Mouse (Mus musculus): ENCODE measurements around the gene Chic1.

Chic1 gene

DNA sequence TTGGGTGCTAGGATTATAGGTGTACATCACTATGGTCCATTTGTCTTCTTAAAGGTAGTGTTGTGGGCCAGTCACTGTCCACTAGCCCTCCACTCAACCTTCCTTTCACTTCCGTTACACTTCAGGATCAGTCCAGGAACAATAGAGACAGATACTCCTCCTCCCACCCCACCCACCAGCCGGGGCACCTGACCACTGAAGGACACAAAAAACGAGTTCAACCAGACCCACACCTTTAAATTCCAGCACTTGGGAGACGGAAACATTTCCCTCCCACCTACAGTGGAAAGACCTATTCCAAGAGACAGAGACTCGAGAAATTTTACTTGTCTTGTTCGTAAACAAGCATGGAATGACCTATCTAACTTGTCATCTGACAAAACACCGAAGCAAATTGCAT, 76.0 kb downstream of the Chic1 start:
- no peak for DNase-seq (ENCODE audit: low read depth, low spot score)

GRCm38 (mm10) chrX:103438023-103438422, 81.7 kb downstream of the Chic1 start:
- no peak for DNase-seq (ENCODE audit: low read depth, low spot score)

DNA sequence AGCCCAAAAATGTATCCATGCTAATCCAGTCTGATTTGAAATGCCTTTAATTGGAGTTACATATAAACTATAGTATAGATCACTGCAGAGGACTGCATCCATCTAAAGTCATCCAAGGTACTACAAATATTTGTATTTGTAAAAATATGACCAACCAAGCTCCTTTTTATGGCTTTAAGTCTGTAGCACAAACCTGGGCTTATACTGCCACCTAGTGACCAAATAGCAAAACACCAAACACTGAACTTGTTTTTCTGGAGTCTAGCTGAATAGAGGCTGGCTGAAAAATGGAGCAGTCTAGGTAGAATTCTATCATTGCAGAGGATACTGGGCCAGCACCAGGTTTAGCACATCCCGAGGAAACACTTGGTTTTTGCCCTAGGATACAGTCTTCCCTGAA, 84.5 kb downstream of the Chic1 start:
- peak; percentile 36 for DNase-seq (ENCODE audit: low read depth, low spot score)

DNA sequence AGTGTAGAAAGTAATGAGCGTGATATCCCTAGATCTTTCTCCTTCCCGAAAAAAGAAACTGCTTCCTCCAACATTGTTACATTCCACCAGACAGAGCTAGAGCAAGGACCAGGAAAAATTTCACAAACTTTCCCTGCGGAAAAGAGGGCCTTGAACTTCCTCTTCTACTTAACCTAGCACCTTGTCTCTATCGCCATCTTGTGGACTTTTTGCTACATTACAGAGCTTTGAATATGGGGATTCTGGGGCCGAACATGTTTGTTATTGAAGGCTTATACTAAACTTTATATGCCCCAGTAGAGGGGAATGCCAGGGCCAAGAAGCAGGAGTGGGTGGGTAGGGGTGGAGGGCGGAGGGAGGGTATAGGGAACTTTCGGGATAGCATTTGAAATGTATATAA, 87.5 kb downstream of the Chic1 start:
- DNase-seq (ENCODE audit: low read depth, low spot score) = peak; percentile 34

Data from c-Kit-negative CD71-positive TER-119-positive erythroid progenitor cells, embryonic 14.5 days (primary cell).